Mouse (Mus musculus) ES-Bruce4 (cell line): Measurements from ENCODE around the gene H2afj.

ENCODE experiments used
- CTCF ChIP-seq: IDR thresholded peaks from one replicate; pipeline ENCODE4 v1.8.1; 2011; ENCODE audit warnings: low read depth, low read length
- EP300 ChIP-seq: IDR thresholded peaks from 2 replicates; pipeline ENCODE4 v1.6.1; 2011; ENCODE audit warnings: low read depth, low read length; ENCODE audit not compliant: insufficient read depth
- POLR2A ChIP-seq: IDR thresholded peaks from one replicate; pipeline ENCODE4 v1.8.1; 2011; ENCODE audit warnings: low read length; ENCODE audit not compliant: insufficient read depth

DNA sequence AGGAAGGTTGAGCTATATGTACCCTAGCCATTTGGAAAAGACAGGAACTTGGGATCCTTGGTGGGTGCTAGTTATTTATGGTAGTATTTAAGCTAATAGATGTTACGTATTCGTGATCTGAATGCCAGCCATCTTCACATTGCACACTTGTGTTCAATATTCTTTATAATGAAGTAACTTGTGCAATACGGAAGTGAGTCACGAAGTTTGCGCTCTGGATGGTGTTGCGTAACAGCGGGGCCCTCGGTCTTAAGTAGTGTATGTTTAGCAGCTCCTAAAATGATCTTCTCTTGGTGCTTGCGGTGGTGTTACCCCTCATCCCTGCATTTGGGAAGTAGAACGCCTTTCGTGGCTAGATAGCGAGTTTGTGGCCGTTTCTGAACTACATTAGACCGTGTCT, 1.0 kb downstream of the H2afj start:
- TF ChIP-seq CTCF (no peak), POLR2A (no peak), EP300 (no peak)
